Mouse (Mus musculus) CH12.LX (cell line): ENCODE measurements at regions not wholly inside any gene's neighbourhood (a gene's known extent, or its start where the extent isn't known, plus 50 kb on each side); places are given as distances from the start of the nearest gene placed in this dataset.

ENCODE experiments used
- DNase-seq: peaks from one replicate; pipeline ENCODE4 v3.0.0-alpha.2; 2013; ENCODE audit errors: extremely low read depth
- H3K27ac ChIP-seq: 2 replicates; pipeline ENCODE4 v1.5.1; 2012; ENCODE audit warnings: low read depth, mild to moderate bottlenecking, control low read depth, moderate library complexity; ENCODE audit not compliant: insufficient read depth
- H3K27me3 ChIP-seq: replicated peaks from 2 replicates; pipeline ENCODE3; 2012; ENCODE audit warnings: inconsistent platforms
- H3K36me3 ChIP-seq, 2 experiments: replicated peaks in 1 of 2; 2 replicates each; pipeline versions ENCODE3 to v1.6.1; 2012; ENCODE audit warnings: inconsistent platforms in 1 of 2, low read length in 1 of 2, mild to moderate bottlenecking in 1 of 2, mixed read lengths in 1 of 2, moderate library complexity in 1 of 2; ENCODE audit not compliant: control insufficient read depth in 1 of 2, insufficient read depth in 1 of 2
- H3K4me1 ChIP-seq, 2 experiments: 2 replicates each; pipeline ENCODE4 v1.6.1; 2012; ENCODE audit warnings: inconsistent platforms in 1 of 2, moderate library complexity in 1 of 2; ENCODE audit not compliant: insufficient read depth in 2 of 2, control insufficient read depth in 1 of 2
- H3K4me2 ChIP-seq: 2 replicates; pipeline ENCODE4 v1.6.1; 2012; ENCODE audit warnings: low read depth, mild to moderate bottlenecking, control low read depth; ENCODE audit not compliant: poor library complexity, insufficient read depth, severe bottlenecking
- H3K4me3 ChIP-seq, 3 experiments: fragments of 150-350 bp in 1 of 3; sonication (generic) in 1 of 3; replicated peaks in 1 of 3; 2 replicates each; pipeline versions ENCODE3 to v1.5.1; 2011 to 2012; ENCODE audit warnings: low read depth in 2 of 3, low read length in 2 of 3, mild to moderate bottlenecking in 2 of 3, moderate library complexity in 2 of 3, control low read depth in 1 of 3, improper control_type of control experiment in 1 of 3, inconsistent platforms in 1 of 3, mixed read lengths in 1 of 3; ENCODE audit not compliant: poor library complexity in 1 of 3
- H3K79me2 ChIP-seq: replicated peaks from 2 replicates; pipeline ENCODE4 v1.6.1; 2012; ENCODE audit warnings: mild to moderate bottlenecking, moderate library complexity; ENCODE audit not compliant: control insufficient read depth, poor library complexity, insufficient read depth, severe bottlenecking; ENCODE audit errors: extremely low read depth
- H3K9ac ChIP-seq: 2 replicates; pipeline ENCODE4 v1.6.1; 2012; ENCODE audit warnings: low read depth, mild to moderate bottlenecking, control low read depth, moderate library complexity; ENCODE audit not compliant: insufficient read depth
- H3K9me3 ChIP-seq: replicated peaks from 2 replicates; pipeline ENCODE3; 2012; ENCODE audit warnings: low read length, inconsistent platforms, mixed read lengths
- BHLHE40 ChIP-seq: IDR thresholded peaks from 2 replicates; pipeline ENCODE4 v1.6.1; 2011; ENCODE audit warnings: mild to moderate bottlenecking, low read depth, low read length, improper control_type of control experiment
- CHD1 ChIP-seq: IDR thresholded peaks from 2 replicates; pipeline ENCODE4 v1.6.1; 2012; ENCODE audit warnings: low read depth, low read length, improper control_type of control experiment, inconsistent platforms
- CHD2 ChIP-seq: IDR thresholded peaks from 2 replicates; pipeline ENCODE4 v1.6.1; 2011; ENCODE audit warnings: low read length, improper control_type of control experiment
- CTCF ChIP-seq, 2 experiments: IDR thresholded peaks in 1 of 2; conservative IDR thresholded peaks in 1 of 2; 2 replicates each; pipeline ENCODE4 v1.5.1; 2011 to 2012; ENCODE audit warnings: low read depth in 2 of 2, low read length in 2 of 2, improper control_type of control experiment in 1 of 2, inconsistent platforms in 1 of 2, mild to moderate bottlenecking in 1 of 2, moderate library complexity in 1 of 2
- EP300 ChIP-seq: IDR thresholded peaks from 2 replicates; pipeline ENCODE4 v1.6.1; 2011; ENCODE audit warnings: low read length, improper control_type of control experiment
- HCFC1 ChIP-seq: IDR thresholded peaks from 2 replicates; pipeline ENCODE4 v1.6.1; 2012; ENCODE audit warnings: low read depth, mild to moderate bottlenecking, inconsistent platforms, low read length, improper control_type of control experiment
- KAT2A ChIP-seq: IDR thresholded peaks from 2 replicates; pipeline ENCODE4 v1.6.1; 2012; ENCODE audit warnings: low read length, improper control_type of control experiment, inconsistent platforms; ENCODE audit not compliant: insufficient replicate concordance
- MAFK ChIP-seq: IDR thresholded peaks from 2 replicates; pipeline ENCODE4 v1.6.1; 2011; ENCODE audit warnings: low read length, improper control_type of control experiment; ENCODE audit not compliant: insufficient replicate concordance
- MAX ChIP-seq: IDR thresholded peaks from 2 replicates; pipeline ENCODE4 v1.6.1; 2011; ENCODE audit warnings: low read length, improper control_type of control experiment
- MEF2A ChIP-seq: IDR thresholded peaks from 2 replicates; pipeline ENCODE4 v1.6.1; 2014; ENCODE audit warnings: low read depth, mild to moderate bottlenecking, inconsistent platforms, low read length, improper control_type of control experiment, borderline replicate concordance
- MXI1 ChIP-seq: IDR thresholded peaks from 2 replicates; pipeline ENCODE4 v1.6.1; 2011; ENCODE audit warnings: mild to moderate bottlenecking, low read depth, low read length, improper control_type of control experiment
- MYC ChIP-seq: IDR thresholded peaks from 2 replicates; pipeline ENCODE4 v1.6.1; 2011; ENCODE audit warnings: low read depth, mild to moderate bottlenecking, improper control_type of control experiment, low read length
- NELFE ChIP-seq: IDR thresholded peaks from 2 replicates; pipeline ENCODE4 v1.6.1; 2011; ENCODE audit warnings: low read depth, low read length, improper control_type of control experiment
- NRF1 ChIP-seq: IDR thresholded peaks from 2 replicates; pipeline ENCODE4 v1.6.1; 2014; ENCODE audit warnings: low read depth, mild to moderate bottlenecking, inconsistent platforms, low read length, improper control_type of control experiment, moderate library complexity
- PAX5 ChIP-seq: IDR thresholded peaks from 2 replicates; pipeline ENCODE4 v1.6.1; 2012; ENCODE audit warnings: low read length, inconsistent platforms, mixed read lengths
- POLR2A ChIP-seq: IDR thresholded peaks from 2 replicates; pipeline ENCODE4 v1.6.1; 2011; ENCODE audit warnings: low read depth, mild to moderate bottlenecking, improper control_type of control experiment, low read length
- RCOR1 ChIP-seq: conservative IDR thresholded peaks from 2 replicates; pipeline ENCODE4 v1.6.1; 2012; ENCODE audit warnings: low read depth, mild to moderate bottlenecking, inconsistent platforms, low read length, improper control_type of control experiment
- SIN3A ChIP-seq: IDR thresholded peaks from 2 replicates; pipeline ENCODE4 v1.6.1; 2012; ENCODE audit warnings: low read length, improper control_type of control experiment, inconsistent platforms
- TCF12 ChIP-seq: IDR thresholded peaks from 2 replicates; pipeline ENCODE4 v1.6.1; 2014; ENCODE audit warnings: low read depth, mild to moderate bottlenecking, inconsistent platforms, low read length, improper control_type of control experiment
- UBTF ChIP-seq: IDR thresholded peaks from 2 replicates; pipeline ENCODE4 v1.6.1; 2012; ENCODE audit warnings: low read depth, mild to moderate bottlenecking, inconsistent platforms, low read length, improper control_type of control experiment, moderate library complexity
- USF1 ChIP-seq: IDR thresholded peaks from 2 replicates; pipeline ENCODE4 v1.6.1; 2014; ENCODE audit warnings: low read depth, mild to moderate bottlenecking, inconsistent platforms, low read length, improper control_type of control experiment
- USF2 ChIP-seq: conservative IDR thresholded peaks from 2 replicates; pipeline ENCODE4 v1.6.1; 2011; ENCODE audit warnings: low read depth, low read length, improper control_type of control experiment
- ZC3H11A ChIP-seq: IDR thresholded peaks from 2 replicates; pipeline ENCODE4 v1.6.1; 2012; ENCODE audit warnings: low read depth, mild to moderate bottlenecking, inconsistent platforms, low read length, improper control_type of control experiment
- ZMIZ1 ChIP-seq: IDR thresholded peaks from 2 replicates; pipeline ENCODE4 v1.6.1; 2012; ENCODE audit warnings: low read depth, mild to moderate bottlenecking, inconsistent platforms, low read length, improper control_type of control experiment
- ZNF384 ChIP-seq: IDR thresholded peaks from 2 replicates; pipeline ENCODE4 v1.6.1; 2012; ENCODE audit warnings: low read depth, low read length, improper control_type of control experiment, inconsistent platforms
- dilution Hi-C: fragments of 300-500 bp; cut with MboI; formaldehyde crosslinking; loops from 2 replicates; pipeline ENCODE4 v1.14.3; 2020; ENCODE audit warnings: low sequenced_read_pairs; ENCODE audit not compliant: extremely low pct_unique_long_range_greater_than_20kb, extremely low pct_ligation_motif_present
- in situ Hi-C: fragments of 300-500 bp; cut with MboI; formaldehyde crosslinking; loops from 3 replicates; pipeline ENCODE4 v1.14.3; 2019; ENCODE audit warnings: low sequenced_read_pairs, low pct_ligation_motif_present, low pct_unique_long_range_greater_than_20kb, mixed read lengths

- Histone ChIP-seq H3K4me1 (no peaks in the 10 kb centered on the region), H3K36me3 (no peaks in the 10 kb centered on the region), H3K9ac (no peak overlapping the region), H3K9me3 (peaks cover 3% of the 10 kb centered on the region), H3K27ac (no peak overlapping the region), H3K27me3 (no peaks in the 10 kb centered on the region), H3K4me2 (no peak overlapping the region), H3K4me3 (no peak overlapping the region), H3K79me2 (no peaks in the 10 kb centered on the region)
- in situ Hi-C loops (no loop called here), dilution Hi-C loops (no loop called here)
- DNase-seq: no peak
- TF ChIP-seq SIN3A: no peak
- no peak for TF ChIP-seq MYC
- TF ChIP-seq MAX: no peak
- TF ChIP-seq BHLHE40: no peak
- no peak for TF ChIP-seq CHD1
- TF ChIP-seq UBTF: no peak
- TF ChIP-seq KAT2A: no peak
- TF ChIP-seq MEF2A: no peak
- no peak for TF ChIP-seq MXI1
- TF ChIP-seq CHD2: no peak
- TF ChIP-seq EP300: no peak
- TF ChIP-seq ZMIZ1: no peak
- TF ChIP-seq NELFE: no peak
- TF ChIP-seq ZNF384: no peak
- no peak for TF ChIP-seq RCOR1
- no peak for TF ChIP-seq USF1
- TF ChIP-seq NRF1: no peak
- TF ChIP-seq USF2: no peak
Observed at GRCm38 (mm10) chr8:32958331-32958730, 470.2 kb upstream of the 5930422O12Rik start.

- no peaks in the 10 kb centered on the region for H3K79me2 ChIP-seq
- H3K4me1 ChIP-seq: no peaks in the 10 kb centered on the region
- H3K27me3 ChIP-seq: no peaks in the 10 kb centered on the region
- peaks cover 3% of the 10 kb centered on the region for H3K9me3 ChIP-seq
- no peak overlapping the region for H3K9ac ChIP-seq
- no peaks in the 10 kb centered on the region for H3K36me3 ChIP-seq
- no peak for DNase-seq
- H3K4me2 ChIP-seq: no peak overlapping the region
- H3K4me3 ChIP-seq: no peak overlapping the region
- in situ Hi-C loops: no loop called here
- no peak overlapping the region for H3K27ac ChIP-seq
- TF ChIP-seq MAFK (no peak), KAT2A (no peak), HCFC1 (no peak), POLR2A (no peak), MYC (no peak), SIN3A (no peak), ZC3H11A (no peak), EP300 (no peak), USF2 (no peak), CTCF (conservative IDR thresholded peaks at IDR 0.05 in 1 of 2, IDR thresholded peaks at IDR 0.05 in 1 of 2; ENCODE audit: low read depth in 2 of 2, low read length in 2 of 2) (no peak), CHD2 (no peak), PAX5 (no peak), TCF12 (no peak), USF1 (no peak)
- dilution Hi-C loops: no loop called here
Observed at GRCm38 (mm10) chr8:32958855-32959254, 469.7 kb upstream of the 5930422O12Rik start.
